Mouse (Mus musculus) adrenal gland, adult 10 weeks (tissue): ENCODE results near the gene Jakmip3. TPM values are rescaled to one million over a fixed set of nuclear protein-coding genes. Genes with fewer than 3 reads are reported as not detected.

Experiments
- polyA plus RNA-seq: library from polyadenylated mRNA; stranded (reverse); fragments of 350-450 nt; fragmentation: Illumina TruSeq; extraction: RNeasy Lipid Tissue Mini Kit (QIAGEN cat#74804); gene quantifications from one replicate; pipeline ENCODE4 v1.2.3, GENCODE M21; 2014; ENCODE audit warnings: low read depth, low replicate concordance

Jakmip3 gene
- polyA plus RNA-seq: 1.9 TPM

GRCm38 (mm10) chr7:138940612-138941461 is at the start of gene Jakmip3:
Gene Jakmip3 (plus strand): TSS chr7:138940730.

GRCm38 (mm10) chr7:138909277-138910192 is 31.0 kb upstream of the Jakmip3 start, which contains the start of gene Bnip3:
Gene Bnip3 (minus strand): TSS chr7:138909519.

GRCm38 (mm10) chr7:139085629-139086194 is 145.2 kb downstream of the Jakmip3 start, which contains the start of gene Dpysl4:
Gene Dpysl4 (plus strand): TSS chr7:139086001.

Other genes with a start within 250 kb of the Jakmip3 start
- 223 TPM for gene Ppp2r2d, start 94.7 kb upstream of the Jakmip3 start, polyA plus RNA-seq
- 10.0 TPM for gene Mapk1ip1, start 94.5 kb upstream of the Jakmip3 start, polyA plus RNA-seq
- 628 TPM for gene Bnip3, start 31.2 kb upstream of the Jakmip3 start, polyA plus RNA-seq
- gene Dpysl4, start 145.3 kb downstream of the Jakmip3 start, polyA plus RNA-seq: not detected